ENCODE assay signal across 19 mouse cellular contexts in the genomic region with DNA sequence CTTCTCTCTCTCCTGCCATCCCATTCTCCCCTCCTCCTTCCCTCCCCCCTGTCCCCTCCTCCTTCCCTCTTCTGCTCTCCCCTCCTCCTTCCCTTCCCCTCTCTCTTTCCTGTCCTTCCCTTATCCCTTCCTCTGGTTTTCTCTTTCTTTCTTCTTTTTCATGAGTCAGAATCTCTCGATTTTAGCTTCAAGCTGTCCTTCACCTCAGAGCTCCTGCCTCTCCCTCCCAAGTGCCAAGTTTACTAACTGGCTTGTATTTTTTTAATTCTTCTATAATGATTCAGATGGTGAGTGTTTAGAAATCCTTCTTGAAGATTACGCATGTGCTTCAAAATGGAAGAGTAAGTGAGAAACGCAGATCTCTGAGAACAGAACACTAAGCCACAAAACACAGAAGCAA.
"Had no signal": no experiment of that assay in that cellular context is flagged by ENCODE, and none has a peak within 500 bp of the region (broad histone marks: within the 10 kb centered on the region; RNA-seq: fewer than 3 reads in every experiment).

No protein-coding gene starts in this region.

- H3K4me1 ChIP-seq: midbrain, embryonic 15.5 days; stomach, embryonic 15.5 days had no signal

- H3K4me3 ChIP-seq: layer of hippocampus, adult 2 months; left cerebral cortex, adult 2 months; liver, embryonic 13.5 days; midbrain, embryonic 12.5 days; midbrain, embryonic 15.5 days; neural tube, embryonic 12.5 days; neural tube, embryonic 15.5 days; stomach, embryonic 15.5 days had no signal

- DNase-seq: kidney, adult 2 months; kidney, postnatal 25 days; layer of hippocampus, adult 9-11 months; layer of hippocampus, postnatal 36 days; liver, embryonic 13.5 days; retina, postnatal 1 day; right cerebral cortex, postnatal 25 days; spleen, adult 18-20 months; thymus, postnatal 25 days had no signal

- H3K36me3 ChIP-seq: liver, embryonic 13.5 days; midbrain, embryonic 12.5 days; midbrain, embryonic 15.5 days; neural tube, embryonic 12.5 days; neural tube, embryonic 15.5 days; stomach, embryonic 15.5 days had no signal

- H3K27ac ChIP-seq: kidney, postnatal 0 days; layer of hippocampus, adult 2 months; left cerebral cortex, adult 2 months; liver, embryonic 13.5 days; macrophage; midbrain, embryonic 12.5 days; midbrain, embryonic 15.5 days; neural tube, embryonic 12.5 days; neural tube, embryonic 15.5 days; stomach, embryonic 15.5 days had no signal

- H3K4me2 ChIP-seq: liver, embryonic 13.5 days; midbrain, embryonic 12.5 days; midbrain, embryonic 15.5 days; neural tube, embryonic 12.5 days; neural tube, embryonic 15.5 days; stomach, embryonic 15.5 days had no signal

- H3K9ac ChIP-seq: liver, embryonic 13.5 days; midbrain, embryonic 12.5 days; midbrain, embryonic 15.5 days; neural tube, embryonic 12.5 days; neural tube, embryonic 15.5 days; stomach, embryonic 15.5 days had no signal

- H3K27me3 ChIP-seq: liver, embryonic 13.5 days; midbrain, embryonic 15.5 days; neural tube, embryonic 12.5 days; neural tube, embryonic 15.5 days; stomach, embryonic 15.5 days had no signal

- ATAC-seq: intestine, postnatal 0 days; midbrain, embryonic 15.5 days had no signal

- H3K9me3 ChIP-seq: liver, embryonic 13.5 days; midbrain, embryonic 12.5 days; midbrain, embryonic 15.5 days; neural tube, embryonic 12.5 days; neural tube, embryonic 15.5 days; stomach, embryonic 15.5 days had no signal
